Mouse (Mus musculus): ENCODE data around the gene Slco3a1. TPM values are rescaled to one million over a fixed set of nuclear protein-coding genes. Genes with fewer than 3 reads are reported as not detected.

Slco3a1 gene
- total and polyA plus RNA-seq, 2 experiments: 2.1 to 4.3 TPM

DNA sequence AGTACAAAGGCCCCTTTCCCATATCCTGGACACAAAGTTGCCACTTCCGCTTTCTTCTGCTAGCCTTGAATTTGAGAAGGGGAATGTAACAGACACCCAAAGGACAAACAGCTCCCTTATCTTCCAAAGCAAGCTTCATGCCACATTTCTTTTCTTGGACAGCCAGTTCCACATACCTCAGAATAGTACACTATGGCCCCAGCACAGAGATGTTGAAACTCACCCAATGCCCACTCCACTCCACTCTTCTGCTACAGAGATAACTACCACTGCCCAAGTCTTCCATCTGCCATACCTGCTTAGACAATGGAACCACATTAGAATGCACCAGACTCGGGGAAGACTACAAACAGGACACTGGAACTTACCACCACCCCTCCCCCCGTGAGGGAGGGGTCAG lies 131.3 kb downstream of the Slco3a1 start:
- no peaks in the 10 kb centered on the region for H3K4me1 ChIP-seq (ENCODE audit: control insufficient read depth, insufficient read depth, low read length)
- no peak for DNase-seq (ENCODE audit: extremely low read depth, low read depth, low spot score)
- H3K79me2 ChIP-seq (ENCODE audit: control insufficient read depth, insufficient read depth, low read length): no peaks in the 10 kb centered on the region; the same call in 1 of the 2 replicates
- TF ChIP-seq CTCF (IDR thresholded peaks at IDR 0.05; ENCODE audit: low read depth, low read length) (no peak), POLR2A (IDR thresholded peaks at IDR 0.05; ENCODE audit: extremely low read depth, insufficient read depth, low read length) (no peak)
- H3K36me3 ChIP-seq (ENCODE audit: control insufficient read depth, insufficient read depth, low read length): no peaks in the 10 kb centered on the region
- no peak overlapping the region for H3K27ac ChIP-seq (replicated peaks; ENCODE audit: insufficient read depth, low read depth, low read length)
- no peak overlapping the region for H3K9ac ChIP-seq (ENCODE audit: low read depth, low read length)
- no peak overlapping the region for H3K4me3 ChIP-seq (ENCODE audit: insufficient read depth, low read depth, low read length)
- H3K27me3 ChIP-seq (ENCODE audit: control insufficient read depth, insufficient read depth, low read length): no peaks in the 10 kb centered on the region
- WGBS: 69% methylated on average over 3 of the region's 3 CpGs

DNA sequence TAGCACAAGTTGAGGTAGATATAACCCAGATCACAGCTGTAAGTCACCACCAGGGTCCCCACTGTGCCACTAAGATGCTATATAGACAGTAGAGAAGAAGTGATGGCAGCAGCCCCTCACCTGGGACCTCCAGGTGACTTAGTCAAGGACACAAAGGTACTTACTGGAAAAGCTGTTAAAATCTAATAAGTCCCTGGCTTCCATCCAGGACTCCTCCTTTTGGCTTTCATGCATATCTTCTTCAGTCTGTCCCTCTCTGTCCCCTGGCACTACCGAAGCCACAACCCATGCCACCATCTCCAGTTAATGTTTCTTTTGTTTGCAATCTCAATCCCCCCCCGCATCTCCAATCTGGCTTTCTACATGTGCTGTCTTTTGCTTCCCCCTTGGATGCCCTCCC lies 131.8 kb downstream of the Slco3a1 start:
- no peak overlapping the region for H3K9ac ChIP-seq (ENCODE audit: low read depth, low read length)
- H3K27me3 ChIP-seq (ENCODE audit: control insufficient read depth, insufficient read depth, low read length): no peaks in the 10 kb centered on the region
- WGBS: 87% methylated on average over 2 of the region's 2 CpGs
- no peaks in the 10 kb centered on the region for H3K4me1 ChIP-seq (ENCODE audit: control insufficient read depth, insufficient read depth, low read length)
- TF ChIP-seq POLR2A (IDR thresholded peaks at IDR 0.05; ENCODE audit: extremely low read depth, insufficient read depth, low read length) (no peak), CTCF (IDR thresholded peaks at IDR 0.05; ENCODE audit: low read depth, low read length) (no peak)
- H3K27ac ChIP-seq (replicated peaks; ENCODE audit: insufficient read depth, low read depth, low read length): no peak overlapping the region
- no peaks in the 10 kb centered on the region for H3K36me3 ChIP-seq (ENCODE audit: control insufficient read depth, insufficient read depth, low read length)
- no peaks in the 10 kb centered on the region; the same call in 1 of the 2 replicates for H3K79me2 ChIP-seq (ENCODE audit: control insufficient read depth, insufficient read depth, low read length)
- H3K4me3 ChIP-seq (ENCODE audit: insufficient read depth, low read depth, low read length): no peak overlapping the region
- DNase-seq (ENCODE audit: extremely low read depth, low read depth, low spot score): no peak

DNA sequence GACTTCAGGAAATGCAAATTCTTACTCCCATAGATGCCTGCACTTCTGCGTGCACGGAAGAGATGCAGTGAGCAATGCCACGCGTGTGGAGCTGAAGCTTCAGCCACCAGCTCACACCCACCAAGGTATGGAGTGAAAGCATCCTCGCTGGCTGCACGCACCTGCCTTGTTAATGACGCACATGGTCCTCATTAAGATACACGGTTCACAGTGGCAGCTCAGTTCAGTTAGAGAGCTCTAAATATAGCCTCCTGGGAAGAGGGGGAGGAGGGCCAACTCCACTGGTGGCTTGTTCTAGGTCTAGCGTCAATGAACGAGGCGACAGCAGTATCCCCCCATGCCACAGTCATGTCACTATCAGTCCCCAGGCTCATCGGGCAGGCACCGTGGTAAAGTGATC lies 132.6 kb downstream of the Slco3a1 start:
- no peaks in the 10 kb centered on the region for H3K27me3 ChIP-seq (ENCODE audit: control insufficient read depth, insufficient read depth, low read length)
- H3K36me3 ChIP-seq (ENCODE audit: control insufficient read depth, insufficient read depth, low read length): no peaks in the 10 kb centered on the region
- no peaks in the 10 kb centered on the region for H3K4me1 ChIP-seq (ENCODE audit: control insufficient read depth, insufficient read depth, low read length)
- H3K9ac ChIP-seq (ENCODE audit: low read depth, low read length): no peak overlapping the region
- no peak for DNase-seq (ENCODE audit: extremely low read depth, low read depth, low spot score)
- no peak overlapping the region for H3K27ac ChIP-seq (replicated peaks; ENCODE audit: insufficient read depth, low read depth, low read length)
- 80% methylated on average over 13 of the region's 13 CpGs for WGBS
- no peak for TF ChIP-seq POLR2A (IDR thresholded peaks at IDR 0.05; ENCODE audit: extremely low read depth, insufficient read depth, low read length)
- TF ChIP-seq CTCF (IDR thresholded peaks at IDR 0.05; ENCODE audit: low read depth, low read length): no peak
- no peaks in the 10 kb centered on the region; the same call in 1 of the 2 replicates for H3K79me2 ChIP-seq (ENCODE audit: control insufficient read depth, insufficient read depth, low read length)
- no peak overlapping the region for H3K4me3 ChIP-seq (ENCODE audit: insufficient read depth, low read depth, low read length)

DNA sequence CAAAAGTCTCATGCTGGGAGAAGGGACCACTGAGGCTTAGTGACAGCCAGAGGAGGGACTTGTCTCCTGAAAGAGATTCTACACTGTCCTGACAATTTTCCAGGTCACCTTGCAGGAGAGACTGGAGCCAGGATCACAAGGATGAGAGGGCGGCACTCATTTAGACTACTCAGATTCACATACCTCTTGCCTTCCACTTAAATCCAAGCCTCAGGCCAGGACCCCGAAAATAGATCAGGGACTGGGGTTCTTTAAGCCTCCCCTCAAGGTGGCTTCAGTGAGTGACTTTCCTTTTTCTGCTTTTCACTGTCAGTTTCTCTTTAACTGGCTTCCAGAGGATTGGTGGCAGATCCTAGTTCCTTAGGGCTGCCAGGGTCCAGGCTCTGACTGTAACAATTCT lies 133.0 kb downstream of the Slco3a1 start:
- H3K79me2 ChIP-seq (ENCODE audit: control insufficient read depth, insufficient read depth, low read length): no peaks in the 10 kb centered on the region

DNA sequence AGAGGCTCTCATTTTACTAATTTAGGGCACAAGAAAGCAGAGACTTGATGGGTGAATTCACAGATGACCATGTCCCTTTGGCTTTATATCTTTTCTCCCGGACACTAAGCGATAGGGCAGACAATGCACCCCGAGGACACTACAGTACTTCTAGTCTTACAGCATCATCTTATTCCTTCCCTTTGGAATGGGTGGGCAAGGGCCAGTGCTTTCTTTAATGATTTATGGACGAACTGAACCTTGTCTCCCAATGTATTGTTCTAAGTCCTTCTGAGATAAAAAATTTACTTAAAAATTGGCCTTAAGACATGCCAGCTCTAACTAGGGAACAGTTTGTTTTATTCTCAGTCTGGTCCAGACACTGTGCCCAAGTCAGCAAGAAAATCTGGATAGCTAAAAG lies 134.9 kb downstream of the Slco3a1 start:
- WGBS: 78% methylated on average over 4 of the region's 4 CpGs
- H3K79me2 ChIP-seq (ENCODE audit: control insufficient read depth, insufficient read depth, low read length): no peaks in the 10 kb centered on the region
- no peak for TF ChIP-seq CTCF (IDR thresholded peaks at IDR 0.05; ENCODE audit: low read depth, low read length)
- no peak for TF ChIP-seq POLR2A (IDR thresholded peaks at IDR 0.05; ENCODE audit: extremely low read depth, insufficient read depth, low read length)
- no peak overlapping the region for H3K9ac ChIP-seq (ENCODE audit: low read depth, low read length)
- no peaks in the 10 kb centered on the region for H3K27me3 ChIP-seq (ENCODE audit: control insufficient read depth, insufficient read depth, low read length)
- no peak for DNase-seq (ENCODE audit: extremely low read depth, low read depth, low spot score)
- H3K36me3 ChIP-seq (ENCODE audit: control insufficient read depth, insufficient read depth, low read length): no peaks in the 10 kb centered on the region
- no peak overlapping the region for H3K27ac ChIP-seq (replicated peaks; ENCODE audit: insufficient read depth, low read depth, low read length)
- H3K4me3 ChIP-seq (ENCODE audit: insufficient read depth, low read depth, low read length): no peak overlapping the region
- no peaks in the 10 kb centered on the region for H3K4me1 ChIP-seq (ENCODE audit: control insufficient read depth, insufficient read depth, low read length)

More for the DNA sequence above, 133.0 kb downstream of the Slco3a1 start:
- 89% methylated on average over 2 of the region's 2 CpGs for WGBS
- no peak for TF ChIP-seq POLR2A (IDR thresholded peaks at IDR 0.05; ENCODE audit: extremely low read depth, insufficient read depth, low read length)
- TF ChIP-seq CTCF (IDR thresholded peaks at IDR 0.05; ENCODE audit: low read depth, low read length): no peak
- Histone ChIP-seq H3K9ac (ENCODE audit: low read depth, low read length) (no peak overlapping the region), H3K4me3 (ENCODE audit: insufficient read depth, low read depth, low read length) (no peak overlapping the region), H3K4me1 (ENCODE audit: control insufficient read depth, insufficient read depth, low read length) (no peaks in the 10 kb centered on the region), H3K27ac (replicated peaks; ENCODE audit: insufficient read depth, low read depth, low read length) (no peak overlapping the region), H3K27me3 (ENCODE audit: control insufficient read depth, insufficient read depth, low read length) (no peaks in the 10 kb centered on the region), H3K36me3 (ENCODE audit: control insufficient read depth, insufficient read depth, low read length) (no peaks in the 10 kb centered on the region)
- DNase-seq (ENCODE audit: extremely low read depth, low read depth, low spot score): no peak

DNA sequence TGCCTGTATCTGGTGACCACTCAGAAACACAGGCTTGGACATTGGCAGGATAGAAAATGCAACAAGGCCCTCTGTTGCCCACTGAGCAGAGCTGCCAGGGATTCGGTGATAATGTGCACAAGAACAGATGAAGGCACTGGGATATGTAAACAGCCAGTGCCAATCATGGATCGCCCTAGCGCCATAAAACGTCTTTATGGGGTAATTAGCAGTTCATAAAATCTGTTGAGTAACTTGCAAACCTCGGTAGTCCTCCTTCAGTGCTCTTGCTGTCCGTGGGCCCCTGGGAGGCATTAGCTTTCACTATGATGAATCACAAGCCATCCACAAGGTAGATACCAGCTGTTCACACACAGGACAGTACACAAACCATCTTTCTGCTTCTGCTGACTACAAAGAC lies 137.6 kb downstream of the Slco3a1 start:
- Histone ChIP-seq H3K9ac (ENCODE audit: low read depth, low read length) (no peak overlapping the region), H3K79me2 (ENCODE audit: control insufficient read depth, insufficient read depth, low read length) (no peaks in the 10 kb centered on the region), H3K27me3 (ENCODE audit: control insufficient read depth, insufficient read depth, low read length) (no peaks in the 10 kb centered on the region), H3K4me1 (ENCODE audit: control insufficient read depth, insufficient read depth, low read length) (no peaks in the 10 kb centered on the region), H3K27ac (replicated peaks; ENCODE audit: insufficient read depth, low read depth, low read length) (no peak overlapping the region), H3K36me3 (ENCODE audit: control insufficient read depth, insufficient read depth, low read length) (no peaks in the 10 kb centered on the region), H3K4me3 (ENCODE audit: insufficient read depth, low read depth, low read length) (no peak overlapping the region)
- TF ChIP-seq POLR2A (IDR thresholded peaks at IDR 0.05; ENCODE audit: extremely low read depth, insufficient read depth, low read length) (no peak), CTCF (IDR thresholded peaks at IDR 0.05; ENCODE audit: low read depth, low read length) (no peak)
- 83% methylated on average over 6 of the region's 6 CpGs for WGBS
- no peak for DNase-seq (ENCODE audit: extremely low read depth, low read depth, low spot score)

Measured in liver, adult 2 months (tissue).